ENCODE assay signal across 10 mouse cellular contexts in the genomic region with DNA sequence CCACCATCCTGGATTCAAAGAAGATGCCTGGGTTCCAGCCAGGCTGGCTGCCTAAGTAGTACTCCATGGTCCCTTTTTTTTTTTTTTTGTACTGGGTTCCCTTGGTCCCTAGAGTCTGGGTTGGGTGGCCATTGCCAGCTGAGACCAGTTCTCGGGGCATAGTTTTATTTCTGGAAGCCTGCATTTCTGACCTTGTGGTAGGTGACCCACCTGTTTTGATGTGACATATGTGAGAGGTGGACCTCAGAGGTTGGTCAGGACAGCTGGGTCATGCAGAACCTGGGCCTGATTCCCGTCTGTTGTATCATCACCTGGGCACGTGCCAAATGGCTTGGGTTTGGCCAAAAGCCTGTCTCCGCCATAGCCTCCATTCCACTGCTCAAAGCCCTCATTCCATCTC.
DNase-seq lines count a peak whose midpoint lies in the region.
"Had no signal": no experiment of that assay in that cellular context is flagged by ENCODE, and none has a peak within 500 bp of the region (broad histone marks: within the 10 kb centered on the region; RNA-seq: fewer than 3 reads in every experiment).

No protein-coding gene starts in this region.

- peak; percentile 54 for DNase-seq in kidney, postnatal 14 days
- no peak for DNase-seq in kidney, postnatal 4 days
- DNase-seq in Muller cell, postnatal 12 days (ENCODE audit: inconsistent ontology term): peak; percentile 52
- peak; percentile 66 for DNase-seq in cerebellum, adult 11-12 months
- peak; percentile 71 to 75 for DNase-seq in cerebellum, postnatal 36 days
- DNase-seq in urinary bladder, adult 18-20 months (ENCODE audit: low spot score in 2 of 2): no peak
- DNase-seq in spleen, postnatal 4 days (ENCODE audit: low spot score in 2 of 2): no peak
- DNase-seq: gastrocnemius, postnatal 25 days; lung, embryonic 14.5 days; thymus, adult 2 months had no signal

Comparison
In these comparisons a context has a peak if more than half of its experiments do, and no peak if none do; other contexts are left out.
1. DNase-seq: peak in kidney, postnatal 14 days (single experiment), Muller cell, postnatal 12 days (single experiment), cerebellum, adult 11-12 months (single experiment) and cerebellum, postnatal 36 days (2 of 2); none in kidney, postnatal 4 days (0 of 2), urinary bladder, adult 18-20 months (0 of 2) and spleen, postnatal 4 days (0 of 2).